Mouse (Mus musculus) spleen, adult 2 months (tissue): Measurements from ENCODE around the gene Slc25a5. TPM values are rescaled to one million over a fixed set of nuclear protein-coding genes. Genes with fewer than 3 reads are reported as not detected.

Source experiments
- DNase-seq, 2 experiments: peaks; one replicate each; pipeline versions ENCODE4 v3.0.0 to v3.0.0-alpha.2; 2012 to 2021; ENCODE audit warnings: low spot score in 2 of 2, low read depth in 1 of 2
- H3K27ac ChIP-seq: fragments of 200-500 bp; 2 replicates; pipeline ENCODE4 v1.5.1; 2012; ENCODE audit warnings: low read length, inconsistent platforms; ENCODE audit not compliant: insufficient read depth
- H3K27me3 ChIP-seq: fragments of 200-500 bp; 2 replicates; pipeline ENCODE4 v1.6.1; 2012; ENCODE audit warnings: mild to moderate bottlenecking, moderate library complexity, low read length, inconsistent platforms; ENCODE audit not compliant: control insufficient read depth, insufficient read depth
- H3K36me3 ChIP-seq: fragments of 200-500 bp; 2 replicates; pipeline ENCODE4 v1.6.1; 2012; ENCODE audit warnings: mild to moderate bottlenecking, low read length, inconsistent platforms; ENCODE audit not compliant: control insufficient read depth, insufficient read depth
- H3K4me1 ChIP-seq: fragments of 200-500 bp; 2 replicates; pipeline ENCODE4 v1.6.1; 2011; ENCODE audit warnings: inconsistent platforms; ENCODE audit not compliant: control insufficient read depth, insufficient read depth, insufficient read length
- H3K4me3 ChIP-seq: fragments of 200-500 bp; 2 replicates; pipeline ENCODE4 v1.5.1; 2011; ENCODE audit warnings: mild to moderate bottlenecking, inconsistent platforms; ENCODE audit not compliant: insufficient read depth, insufficient read length; ENCODE audit errors: extremely low read depth
- CTCF ChIP-seq: fragments of 200-500 bp; IDR thresholded peaks from 2 replicates; pipeline ENCODE4 v1.5.1; 2011; ENCODE audit warnings: mild to moderate bottlenecking, inconsistent platforms; ENCODE audit not compliant: insufficient read depth, insufficient read length, insufficient replicate concordance; ENCODE audit errors: extremely low read depth
- POLR2A ChIP-seq: fragments of 200-500 bp; IDR thresholded peaks from 2 replicates; pipeline ENCODE4 v1.6.1; 2011; ENCODE audit warnings: low read depth, low read length, inconsistent platforms
- WGBS: fragments of 180-500 bp; shearing (Covaris S2); methylation state at CpG from one replicate; pipeline ENCODE4 v1.1.7; 2018; 5-methylcytosine and 5-hydroxymethylcytosine counted together
- polyA plus RNA-seq: library from polyadenylated mRNA; depleted of rRNA; stranded (reverse); fragments of >200 nt; gene quantifications from 2 replicates; pipeline ENCODE4 v1.2.3, GENCODE M21; 2012

Slc25a5 gene
- polyA plus RNA-seq, 1 experiment, result 263 TPM

- 67% methylated on average over 6 of the region's 6 CpGs for WGBS
- Histone ChIP-seq H3K27ac (no peak overlapping the region), H3K4me1 (peaks cover 3% of the 10 kb centered on the region), H3K27me3 (no peaks in the 10 kb centered on the region), H3K4me3 (no peak overlapping the region), H3K36me3 (peaks cover 2% of the 10 kb centered on the region)
- no peak for DNase-seq
- TF ChIP-seq CTCF (no peak), POLR2A (no peak)
These were observed 3.9 kb downstream of the Slc25a5 start for GRCm38 (mm10) chrX:36799131-36799879.

GRCm38 (mm10) chrX:36803189-36803588 lies 7.7 kb downstream of the Slc25a5 start:
- 37% methylated on average over 5 of the region's 5 CpGs for WGBS
- TF ChIP-seq CTCF, result no peak
- TF ChIP-seq POLR2A, result no peak
- H3K27ac ChIP-seq, result peak overlapping the region; percentile 14; the same call in 1 of the 2 replicates

GRCm38 (mm10) chrX:36804196-36804595 lies 8.7 kb downstream of the Slc25a5 start:
- Histone ChIP-seq H3K27ac (no peak overlapping the region; the same call in 1 of the 2 replicates), H3K4me3 (no peak overlapping the region), H3K27me3 (no peaks in the 10 kb centered on the region), H3K4me1 (peaks cover 3% of the 10 kb centered on the region), H3K36me3 (no peaks in the 10 kb centered on the region)
- WGBS, result 67% methylated on average over 5 of the region's 5 CpGs
- TF ChIP-seq CTCF, result no peak
- no peak for TF ChIP-seq POLR2A
- no peak for DNase-seq

More at GRCm38 (mm10) chrX:36803189-36803588, 7.7 kb downstream of the Slc25a5 start:
- Histone ChIP-seq H3K4me3 (no peak overlapping the region), H3K36me3 (no peaks in the 10 kb centered on the region), H3K27me3 (no peaks in the 10 kb centered on the region), H3K4me1 (peaks cover 3% of the 10 kb centered on the region)
- no peak for DNase-seq

GRCm38 (mm10) chrX:36805466-36806235 lies 10.2 kb downstream of the Slc25a5 start:
- Histone ChIP-seq H3K4me1 (peaks cover 3% of the 10 kb centered on the region), H3K36me3 (no peaks in the 10 kb centered on the region), H3K27me3 (no peaks in the 10 kb centered on the region), H3K27ac (no peak overlapping the region), H3K4me3 (no peak overlapping the region)
- TF ChIP-seq CTCF, result no peak
- TF ChIP-seq POLR2A, result no peak
- DNase-seq, result no peak
- 79% methylated on average over 5 of the region's 5 CpGs for WGBS

GRCm38 (mm10) chrX:36807360-36808317 lies 12.2 kb downstream of the Slc25a5 start:
- Histone ChIP-seq H3K27me3 (no peaks in the 10 kb centered on the region), H3K4me1 (peaks cover 3% of the 10 kb centered on the region), H3K27ac (peak overlapping the region; percentile 96), H3K36me3 (no peaks in the 10 kb centered on the region), H3K4me3 (peak overlapping the region; percentile 69)
- TF ChIP-seq CTCF (peak; percentile 52; the same call in 1 of the 2 replicates), POLR2A (peak; percentile 58)
- WGBS, result 23% methylated on average over 45 of the region's 45 CpGs
- peak; percentile 73 to 81 for DNase-seq

GRCm38 (mm10) chrX:36808318-36808683 lies 12.8 kb downstream of the Slc25a5 start:
- TF ChIP-seq CTCF (no peak), POLR2A (no peak)
- no peaks in the 10 kb centered on the region for H3K4me1 ChIP-seq
- no peak for DNase-seq
- H3K27ac ChIP-seq, result peak overlapping the region; percentile 96; the same call in 1 of the 2 replicates
- H3K36me3 ChIP-seq, result no peaks in the 10 kb centered on the region
- 65% methylated on average over 6 of the region's 6 CpGs for WGBS
- H3K27me3 ChIP-seq, result no peaks in the 10 kb centered on the region
- no peak overlapping the region; the same call in 1 of the 2 replicates for H3K4me3 ChIP-seq
